Mouse (Mus musculus): ENCODE results near the gene Tanc1.

DNA sequence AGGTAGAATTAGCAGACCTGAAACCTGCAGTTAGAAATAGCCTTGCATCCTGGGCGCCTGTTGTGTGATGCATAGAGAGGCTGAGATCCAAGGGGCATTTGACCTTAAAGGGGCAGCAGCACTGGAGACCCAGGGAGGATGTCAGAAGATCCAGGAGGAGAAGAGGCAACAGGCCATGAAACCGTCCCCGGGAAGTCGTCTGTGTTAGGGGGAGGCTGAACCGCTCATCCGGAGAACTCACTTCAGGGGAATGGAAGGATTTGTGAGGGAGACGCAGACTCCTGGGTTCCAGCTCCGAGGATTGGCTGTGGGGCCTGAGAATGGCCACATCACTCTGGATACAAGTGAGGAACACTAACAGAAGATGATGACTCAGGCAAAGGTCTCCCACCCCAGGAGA is 60.8 kb downstream of the Tanc1 start:
- TF ChIP-seq GATA1 (IDR thresholded peaks at IDR 0.05; ENCODE audit: low read length) = no peak
- no peak for TF ChIP-seq TAL1 (IDR thresholded peaks at IDR 0.05; ENCODE audit: low read length)
